ENCODE assay signal across 16 mouse cellular contexts in the genomic region with DNA sequence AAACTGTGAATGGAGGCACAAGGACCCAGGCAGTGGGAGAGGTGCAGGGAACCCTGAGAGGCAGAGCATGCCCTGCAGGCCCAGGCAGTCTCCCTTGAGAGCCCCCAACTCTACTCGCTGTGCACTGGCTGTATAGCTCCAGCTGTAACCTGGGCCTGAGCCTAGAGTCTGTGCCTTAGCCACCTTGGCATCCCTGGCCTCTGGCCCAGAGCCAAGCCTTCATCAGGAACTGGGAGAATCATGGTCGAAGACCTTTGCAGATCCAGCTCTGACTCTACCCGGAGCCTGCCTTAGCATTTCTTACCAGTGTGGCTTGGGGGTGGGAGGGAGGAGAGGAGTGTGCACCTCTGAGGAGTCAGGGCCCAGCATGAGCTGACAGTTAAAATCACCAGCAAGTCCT.
A peak's percentile ranks its signal among the peaks of the same experiment; 100 is the strongest.
DNase-seq lines count a peak whose midpoint lies in the region; ATAC-seq and TF ChIP-seq lines count a peak whose summit lies in the region.
"Had no signal": no experiment of that assay in that cellular context is flagged by ENCODE, and none has a peak within 500 bp of the region (broad histone marks: within the 10 kb centered on the region; RNA-seq: fewer than 3 reads in every experiment).

No protein-coding gene starts in this region.

- no peak for ATAC-seq in hindbrain, embryonic 12.5 days (ENCODE audit: low FRiP score)
- ATAC-seq: inflammation-experienced regulatory T-cells, adult 6 months; liver, embryonic 12.5 days; lung, postnatal 0 days had no signal

- no peaks in the 10 kb centered on the region for H3K79me2 ChIP-seq in heart, adult 2 months (replicated peaks; ENCODE audit: control insufficient read depth, insufficient read depth, low read length)

- no peak overlapping the region for H3K4me2 ChIP-seq in hindbrain, embryonic 12.5 days (replicated peaks)
- H3K4me2 ChIP-seq: embryonic facial prominence, embryonic 12.5 days; liver, embryonic 12.5 days had no signal

- DNase-seq in heart, adult 11 months: peak; percentile 80
- DNase-seq in heart, adult 2 months: no peak
- DNase-seq in left cerebral cortex, adult 2 months (ENCODE audit: extremely low spot score in 1 of 2, low spot score in 2 of 2): no peak
- DNase-seq in left cerebral cortex, postnatal 14 days (ENCODE audit: low spot score in 2 of 2): no peak
- DNase-seq in cerebellum, postnatal 36 days: peak; percentile 32
- DNase-seq in kidney, postnatal 4 days: peak; percentile 22 to 38
- DNase-seq: gastrocnemius, postnatal 25 days; thymus, adult 18-20 months had no signal

- TF ChIP-seq CTCF in heart, adult 2 months (IDR thresholded peaks at IDR 0.05): no peak
- no peak for TF ChIP-seq CTCF in left cerebral cortex, adult 2 months (IDR thresholded peaks at IDR 0.05)

- no peaks in the 10 kb centered on the region for H3K27me3 ChIP-seq in heart, adult 2 months (ENCODE audit: control insufficient read depth, insufficient read depth, low read length)
- no peaks in the 10 kb centered on the region for H3K27me3 ChIP-seq in hindbrain, embryonic 12.5 days
- H3K27me3 ChIP-seq: CH12.LX; embryonic facial prominence, embryonic 12.5 days; liver, embryonic 12.5 days had no signal

- no peaks in the 10 kb centered on the region for H3K4me1 ChIP-seq in heart, adult 2 months (ENCODE audit: control insufficient read depth, insufficient read depth, low read length)
- H3K4me1 ChIP-seq in hindbrain, embryonic 12.5 days: 0 out of 2 replicates have a peak, but pooled peaks cover 9% of the 10 kb centered on the region

- TF ChIP-seq EP300 in heart, adult 2 months (IDR thresholded peaks at IDR 0.05; ENCODE audit: insufficient read depth, low read depth, low read length): no peak

- no peak overlapping the region for H3K27ac ChIP-seq in heart, adult 2 months
- H3K27ac ChIP-seq in left cerebral cortex, adult 2 months: 0 out of 2 replicates have a peak overlapping the region, but pooled peaks have one; percentile 8
- H3K27ac ChIP-seq in hindbrain, embryonic 12.5 days: no peak overlapping the region
- H3K27ac ChIP-seq: embryonic facial prominence, embryonic 12.5 days; liver, embryonic 12.5 days; midbrain, embryonic 10.5 days had no signal

- no peaks in the 10 kb centered on the region for H3K36me3 ChIP-seq in heart, adult 2 months (ENCODE audit: control insufficient read depth, insufficient read depth, low read length)
- no peaks in the 10 kb centered on the region for H3K36me3 ChIP-seq in hindbrain, embryonic 12.5 days
- H3K36me3 ChIP-seq: embryonic facial prominence, embryonic 12.5 days; liver, embryonic 12.5 days; midbrain, embryonic 10.5 days had no signal

- intact Hi-C loops in heart, adult 2 months (cut with DNase I): no loop called here
- intact Hi-C loops in left cerebral cortex, adult 2 months (cut with DNase I): no loop called here
- intact Hi-C loops in left cerebral cortex, postnatal 14 days (cut with DNase I): no loop called here

- WGBS in heart, adult 2 months: 51% methylated on average over 3 of the region's 3 CpGs
- 55% methylated on average over 3 of the region's 3 CpGs for WGBS in hindbrain, embryonic 12.5 days

- H3K4me3 ChIP-seq in heart, adult 2 months: no peak overlapping the region
- H3K4me3 ChIP-seq in left cerebral cortex, adult 2 months: no peak overlapping the region
- H3K4me3 ChIP-seq in hindbrain, embryonic 12.5 days: no peak overlapping the region
- H3K4me3 ChIP-seq: embryonic facial prominence, embryonic 12.5 days; liver, embryonic 12.5 days; midbrain, embryonic 10.5 days; myocyte had no signal

- no peak for TF ChIP-seq POLR2A in heart, adult 2 months (IDR thresholded peaks at IDR 0.05; ENCODE audit: insufficient read depth, low read depth, low read length)

- no peak overlapping the region for H3K9ac ChIP-seq in heart, adult 2 months (ENCODE audit: low read depth, low read length)
- H3K9ac ChIP-seq in hindbrain, embryonic 12.5 days: no peak overlapping the region
- H3K9ac ChIP-seq: embryonic facial prominence, embryonic 12.5 days; liver, embryonic 12.5 days had no signal

- H3K9me3 ChIP-seq in hindbrain, embryonic 12.5 days (replicated peaks): no peaks in the 10 kb centered on the region
- H3K9me3 ChIP-seq: embryonic facial prominence, embryonic 12.5 days; liver, embryonic 12.5 days; midbrain, embryonic 10.5 days had no signal

Comparison
In these comparisons a context has a peak if more than half of its experiments do, and no peak if none do; other contexts are left out.
1. DNase-seq: peak in heart, adult 11 months (single experiment), cerebellum, postnatal 36 days (2 of 2) and kidney, postnatal 4 days (2 of 2); none in heart, adult 2 months (0 of 2), left cerebral cortex, adult 2 months (0 of 2) and left cerebral cortex, postnatal 14 days (0 of 2).